Mouse (Mus musculus) stomach, embryonic 16.5 days (tissue): ENCODE measurements around the gene Sema5a. TPM values are rescaled to one million over a fixed set of nuclear protein-coding genes. Genes with fewer than 3 reads are reported as not detected.
A peak's percentile ranks its signal among the peaks of the same experiment; 100 is the strongest.

Source experiments
- ATAC-seq: fragments of 200-750 bp; cut with Nextera tagmentation; 2 replicates; pipeline ENCODE4 v1.8.0; 2017; ENCODE audit warnings: moderate number of reproducible peaks, moderate TSS enrichment; ENCODE audit not compliant: insufficient read depth, low FRiP score
- H3K27ac ChIP-seq: fragments of 300-500 bp; sonication (generic); 2 replicates; pipeline ENCODE4 v1.5.1; 2014; ENCODE audit warnings: low read length
- H3K27me3 ChIP-seq: fragments of 300-500 bp; sonication (generic); 2 replicates; pipeline ENCODE4 v1.6.1; 2014; ENCODE audit warnings: low read length, control low read depth, mixed read lengths; ENCODE audit not compliant: control insufficient read depth, insufficient read depth
- H3K36me3 ChIP-seq: fragments of 300-500 bp; sonication (generic); 2 replicates; pipeline ENCODE4 v1.6.1; 2014; ENCODE audit warnings: low read length; ENCODE audit not compliant: control insufficient read depth, insufficient read depth
- H3K4me1 ChIP-seq: fragments of 300-500 bp; sonication (generic); 2 replicates; pipeline ENCODE4 v1.6.1; 2014; ENCODE audit warnings: low read length, control low read depth, mixed read lengths; ENCODE audit not compliant: control insufficient read depth, insufficient read depth
- H3K4me2 ChIP-seq: fragments of 300-500 bp; sonication (generic); 2 replicates; pipeline ENCODE4 v1.6.1; 2014; ENCODE audit warnings: low read depth, low read length, mixed read lengths
- H3K4me3 ChIP-seq: fragments of 300-500 bp; sonication (generic); replicated peaks from 2 replicates; pipeline ENCODE4 v1.5.1; 2014; ENCODE audit warnings: mild to moderate bottlenecking, low read length
- H3K9ac ChIP-seq: fragments of 300-500 bp; sonication (generic); 2 replicates; pipeline ENCODE4 v1.6.1; 2014; ENCODE audit warnings: low read length
- H3K9me3 ChIP-seq: fragments of 300-500 bp; sonication (generic); replicated peaks from 2 replicates; pipeline ENCODE4 v1.6.1; 2016; ENCODE audit warnings: low read length, control low read depth; ENCODE audit not compliant: control insufficient read depth
- WGBS: fragments of 180-500 bp; shearing (Covaris S2); extraction: QIAGEN DNeasy Blood & Tissue Kit; methylation state at CpG from one replicate; pipeline ENCODE4 v1.1.7; 2014; 5-methylcytosine and 5-hydroxymethylcytosine counted together
- polyA plus RNA-seq: library from polyadenylated mRNA; unstranded; fragments of >200 nt; fragmentation: Nextera tagmentation; extraction: Ambion mirVana; gene quantifications from 2 replicates; pipeline ENCODE4 v1.2.1, GENCODE M21; 2015

Sema5a gene
- polyA plus RNA-seq, 1 experiment from 2014 or later, result 18.4 TPM

DNA sequence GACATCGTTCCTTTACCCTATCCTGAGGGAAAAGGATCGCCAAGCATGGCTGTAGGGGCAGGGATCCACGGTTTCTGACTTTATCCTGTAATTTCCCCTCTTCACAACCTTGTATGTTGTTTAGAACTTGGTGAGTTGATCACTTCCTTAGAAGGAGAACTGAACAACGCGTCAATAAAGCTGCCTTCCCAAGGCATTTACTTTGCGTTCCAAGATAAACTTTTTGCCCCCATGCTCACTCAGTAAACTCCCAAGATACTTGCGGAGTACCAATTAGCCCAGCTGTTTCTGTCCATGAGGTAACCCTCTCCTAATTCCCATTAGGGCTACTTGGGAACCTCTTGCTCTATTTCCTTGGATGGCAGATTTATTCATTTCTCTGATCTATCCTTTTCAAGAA lies 786 bp upstream of the Sema5a start:
- H3K27ac ChIP-seq, result peak overlapping the region; percentile 92
- whole genome bisulfite sequencing, result 26% methylated on average over 7 of the region's 7 CpGs
- H3K36me3 ChIP-seq, result no peaks in the 10 kb centered on the region
- H3K9ac ChIP-seq, result peak overlapping the region; percentile 88
- H3K27me3 ChIP-seq, result no peaks in the 10 kb centered on the region
- no peaks in the 10 kb centered on the region for H3K9me3 ChIP-seq
- peak overlapping the region; percentile 92 for H3K4me2 ChIP-seq
- ATAC-seq, result no peak
- H3K4me1 ChIP-seq, result peaks cover 13% of the 10 kb centered on the region
- peak overlapping the region; percentile 63 for H3K4me3 ChIP-seq

GRCm38 (mm10) chr15:32244956-32245836 lies 586 bp downstream of the Sema5a start:
- peak; percentile 51 for ATAC-seq
- H3K4me3 ChIP-seq, result peak overlapping the region; percentile 63
- H3K27ac ChIP-seq, result peak overlapping the region; percentile 51
- no peaks in the 10 kb centered on the region for H3K36me3 ChIP-seq
- under 1% methylated on average over 52 of the region's 52 CpGs for WGBS
- H3K4me1 ChIP-seq, result peaks cover 13% of the 10 kb centered on the region
- no peaks in the 10 kb centered on the region for H3K27me3 ChIP-seq
- no peaks in the 10 kb centered on the region for H3K9me3 ChIP-seq
- peak overlapping the region; percentile 92 for H3K4me2 ChIP-seq
- peak overlapping the region; percentile 77 for H3K9ac ChIP-seq

GRCm38 (mm10) chr15:32245837-32246670 lies 1.4 kb downstream of the Sema5a start:
- H3K27ac ChIP-seq, result peak overlapping the region; percentile 29; the same call in 1 of the 2 replicates

DNA sequence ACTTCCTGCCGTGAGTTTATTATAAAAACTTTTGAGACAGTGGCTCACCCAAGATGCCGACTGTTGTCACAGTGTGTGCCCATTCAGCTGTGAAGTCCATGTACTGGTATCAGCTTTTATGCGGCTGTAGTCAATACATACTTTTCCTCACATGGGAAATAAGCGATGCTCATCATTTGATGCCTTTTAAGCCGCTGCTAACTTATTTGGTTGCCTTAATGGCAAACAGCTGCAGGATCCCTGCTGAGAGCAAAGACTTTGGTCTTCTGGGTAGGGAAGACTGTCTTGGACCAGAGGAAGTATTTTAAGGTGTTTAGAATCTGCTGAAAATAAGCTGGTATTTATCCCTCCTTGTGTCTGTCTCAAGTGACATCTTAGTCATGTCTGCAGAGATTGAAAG lies 2.7 kb downstream of the Sema5a start:
- no peak for ATAC-seq
- H3K4me2 ChIP-seq, result peak overlapping the region; percentile 92
- no peaks in the 10 kb centered on the region for H3K9me3 ChIP-seq
- WGBS, result 51% methylated on average over 5 of the region's 5 CpGs
- peaks cover 10% of the 10 kb centered on the region; the same call in 1 of the 2 replicates for H3K4me1 ChIP-seq
- H3K27me3 ChIP-seq, result no peaks in the 10 kb centered on the region
- no peaks in the 10 kb centered on the region for H3K36me3 ChIP-seq
- H3K4me3 ChIP-seq, result peak overlapping the region; percentile 63
- no peak overlapping the region; the same call in 1 of the 2 replicates for H3K27ac ChIP-seq
- H3K9ac ChIP-seq, result peak overlapping the region; percentile 43

More at GRCm38 (mm10) chr15:32245837-32246670, 1.4 kb downstream of the Sema5a start:
- peak overlapping the region; percentile 92 for H3K4me2 ChIP-seq
- under 1% methylated on average over 47 of the region's 47 CpGs for WGBS
- H3K36me3 ChIP-seq, result no peaks in the 10 kb centered on the region
- H3K9ac ChIP-seq, result peak overlapping the region; percentile 77
- H3K27me3 ChIP-seq, result no peaks in the 10 kb centered on the region
- H3K4me1 ChIP-seq, result peaks cover 13% of the 10 kb centered on the region
- H3K9me3 ChIP-seq, result no peaks in the 10 kb centered on the region
- H3K4me3 ChIP-seq, result peak overlapping the region; percentile 63
- ATAC-seq, result peak; percentile 19; the same call in 1 of the 2 replicates

- Histone ChIP-seq H3K4me2 (no peak overlapping the region), H3K9ac (no peak overlapping the region), H3K36me3 (no peaks in the 10 kb centered on the region), H3K4me3 (no peak overlapping the region), H3K27ac (no peak overlapping the region), H3K4me1 (peaks cover 13% of the 10 kb centered on the region), H3K27me3 (no peaks in the 10 kb centered on the region), H3K9me3 (peaks cover 8% of the 10 kb centered on the region; the same call in 1 of the 2 replicates)
- no peak for ATAC-seq
- WGBS, result 68% methylated on average over 2 of the region's 2 CpGs
These were observed 10.2 kb downstream of the Sema5a start for GRCm38 (mm10) chr15:32254806-32255205.

- Histone ChIP-seq H3K4me2 (no peak overlapping the region; the same call in 1 of the 2 replicates), H3K27ac (peak overlapping the region; percentile 38)
- WGBS, result 67% methylated on average over 8 of the region's 8 CpGs
These were observed 12.7 kb downstream of the Sema5a start for GRCm38 (mm10) chr15:32257340-32257739.

GRCm38 (mm10) chr15:32257886-32258319 lies 13.3 kb downstream of the Sema5a start:
- Histone ChIP-seq H3K4me3 (no peak overlapping the region), H3K27me3 (no peaks in the 10 kb centered on the region), H3K9ac (no peak overlapping the region; the same call in 1 of the 2 replicates), H3K9me3 (peaks cover 8% of the 10 kb centered on the region; the same call in 1 of the 2 replicates), H3K4me1 (peaks cover 20% of the 10 kb centered on the region), H3K36me3 (no peaks in the 10 kb centered on the region), H3K27ac (peak overlapping the region; percentile 38; the same call in 1 of the 2 replicates), H3K4me2 (no peak overlapping the region; the same call in 1 of the 2 replicates)
- WGBS, result 49% methylated on average over 7 of the region's 7 CpGs
- ATAC-seq, result peak; percentile 56; the same call in 1 of the 2 replicates

More at GRCm38 (mm10) chr15:32257340-32257739, 12.7 kb downstream of the Sema5a start:
- ATAC-seq, result no peak
- Histone ChIP-seq H3K9me3 (peaks cover 8% of the 10 kb centered on the region; the same call in 1 of the 2 replicates), H3K36me3 (no peaks in the 10 kb centered on the region), H3K4me1 (peaks cover 20% of the 10 kb centered on the region), H3K27me3 (no peaks in the 10 kb centered on the region), H3K9ac (no peak overlapping the region; the same call in 1 of the 2 replicates), H3K4me3 (no peak overlapping the region)

DNA sequence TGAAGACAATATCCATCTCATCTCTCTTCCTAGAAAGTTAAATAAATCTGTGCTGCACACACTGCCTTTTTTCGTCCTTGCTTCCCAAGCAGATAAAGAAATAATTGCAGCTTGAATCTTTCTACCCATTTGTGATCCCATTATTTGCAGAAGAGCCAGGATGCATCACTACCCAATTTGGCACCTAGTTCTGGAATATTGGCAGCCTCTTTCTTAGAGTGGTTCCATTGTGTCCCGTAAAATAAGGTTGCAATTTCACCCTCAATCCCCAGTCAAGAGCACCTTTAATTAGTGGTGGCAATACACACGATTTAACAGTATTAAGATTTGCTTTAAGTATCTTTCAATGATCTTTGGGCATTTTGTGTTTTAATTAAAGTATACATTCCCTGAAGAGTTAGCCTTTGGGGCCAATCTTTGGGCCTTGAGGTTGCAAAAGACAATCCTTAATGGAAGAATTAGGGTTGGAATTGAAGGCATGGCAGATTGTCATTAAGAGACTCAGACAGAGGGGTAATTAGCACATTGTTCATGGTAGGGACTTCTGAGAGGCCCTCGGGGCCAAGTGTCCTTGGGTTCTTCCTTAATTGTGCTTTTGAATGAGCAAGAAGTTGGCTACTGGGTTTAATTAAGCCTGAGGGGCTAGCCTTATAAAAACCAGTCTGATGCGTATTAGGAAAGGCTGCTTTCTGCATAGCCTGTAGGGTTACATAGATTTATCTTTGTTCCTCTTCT lies 14.9 kb downstream of the Sema5a start:
- no peak for ATAC-seq
- H3K27me3 ChIP-seq, result no peaks in the 10 kb centered on the region
- no peak overlapping the region for H3K27ac ChIP-seq
- H3K9ac ChIP-seq, result no peak overlapping the region
- no peaks in the 10 kb centered on the region for H3K9me3 ChIP-seq
- H3K4me2 ChIP-seq, result no peak overlapping the region
- WGBS, result 83% methylated on average over 5 of the region's 5 CpGs
- no peaks in the 10 kb centered on the region for H3K36me3 ChIP-seq
- H3K4me1 ChIP-seq, result peaks cover 20% of the 10 kb centered on the region
- no peak overlapping the region for H3K4me3 ChIP-seq
